23 mouse cellular contexts compared by ENCODE assay signal in genomic region chr8:83982449-83982848, GRCm38 (mm10). TPM values are rescaled to one million over a fixed set of nuclear protein-coding genes. Genes with fewer than 3 reads are reported as not detected.
DNase-seq lines count a peak whose midpoint lies in the region; ATAC-seq lines count a peak whose summit lies in the region.
"Had no signal": no experiment of that assay in that cellular context is flagged by ENCODE, and none has a peak within 500 bp of the region (broad histone marks: within the 10 kb centered on the region; RNA-seq: fewer than 3 reads in every experiment).

No protein-coding gene starts in this region.

- H3K9ac ChIP-seq in liver, embryonic 12.5 days = no peak overlapping the region
- H3K9ac ChIP-seq in liver, embryonic 16.5 days (ENCODE audit: low read depth, low read length) = no peak overlapping the region
- no peak overlapping the region for H3K9ac ChIP-seq in intestine, embryonic 15.5 days
- H3K9ac ChIP-seq: embryonic facial prominence, embryonic 13.5 days; forebrain, embryonic 12.5 days; forebrain, postnatal 0 days; heart, embryonic 15.5 days; hindbrain, embryonic 15.5 days had no signal

- peaks cover 24% of the 10 kb centered on the region for H3K4me1 ChIP-seq in liver, embryonic 12.5 days
- peaks cover 9% of the 10 kb centered on the region for H3K4me1 ChIP-seq in liver, embryonic 16.5 days (ENCODE audit: control insufficient read depth, low read depth, low read length)
- peaks cover 6% of the 10 kb centered on the region for H3K4me1 ChIP-seq in intestine, embryonic 15.5 days (replicated peaks)

- H3K27me3 ChIP-seq in liver, embryonic 12.5 days (replicated peaks) = no peaks in the 10 kb centered on the region
- no peaks in the 10 kb centered on the region for H3K27me3 ChIP-seq in liver, embryonic 16.5 days (ENCODE audit: control insufficient read depth, insufficient read depth, low read depth, low read length)
- no peaks in the 10 kb centered on the region for H3K27me3 ChIP-seq in intestine, embryonic 15.5 days (replicated peaks)
- H3K27me3 ChIP-seq: embryonic facial prominence, embryonic 13.5 days; forebrain, embryonic 12.5 days; heart, embryonic 15.5 days; hindbrain, embryonic 15.5 days had no signal

- H3K36me3 ChIP-seq in liver, embryonic 12.5 days = peaks cover 79% of the 10 kb centered on the region
- H3K36me3 ChIP-seq in liver, embryonic 16.5 days (ENCODE audit: control insufficient read depth, insufficient read depth) = peaks cover 20% of the 10 kb centered on the region
- peaks cover 43% of the 10 kb centered on the region for H3K36me3 ChIP-seq in intestine, embryonic 15.5 days

- no peak overlapping the region for H3K4me3 ChIP-seq in liver, embryonic 12.5 days
- no peak overlapping the region for H3K4me3 ChIP-seq in liver, embryonic 16.5 days (ENCODE audit: low read depth, low read length)
- no peak overlapping the region for H3K4me3 ChIP-seq in intestine, embryonic 15.5 days (replicated peaks)
- H3K4me3 ChIP-seq: embryonic facial prominence, embryonic 13.5 days; forebrain, embryonic 12.5 days; gastrocnemius, adult 2 months; heart, embryonic 15.5 days; hindbrain, embryonic 15.5 days had no signal

- WGBS in liver, embryonic 12.5 days (ENCODE audit: insufficient replicate concordance) = 57% methylated on average over 4 of the region's 4 CpGs
- WGBS in liver, embryonic 16.5 days (ENCODE audit: insufficient replicate concordance) = 44% methylated on average over 4 of the region's 4 CpGs
- WGBS in intestine, embryonic 15.5 days = 78% methylated on average over 4 of the region's 4 CpGs

- no peak overlapping the region for H3K27ac ChIP-seq in liver, embryonic 12.5 days
- H3K27ac ChIP-seq in liver, embryonic 16.5 days (ENCODE audit: low read length) = no peak overlapping the region
- H3K27ac ChIP-seq in intestine, embryonic 15.5 days = no peak overlapping the region
- H3K27ac ChIP-seq: embryonic facial prominence, embryonic 13.5 days; forebrain, embryonic 12.5 days; hindbrain, embryonic 15.5 days had no signal

- H3K9me3 ChIP-seq in liver, embryonic 12.5 days (replicated peaks) = 0 out of 2 replicates have a peak, but pooled peaks cover 3% of the 10 kb centered on the region
- no peaks in the 10 kb centered on the region for H3K9me3 ChIP-seq in liver, embryonic 16.5 days (replicated peaks; ENCODE audit: control insufficient read depth, low read length)
- H3K9me3 ChIP-seq in intestine, embryonic 15.5 days = no peaks in the 10 kb centered on the region
- H3K9me3 ChIP-seq: embryonic facial prominence, embryonic 13.5 days; forebrain, embryonic 12.5 days; G1E; heart, embryonic 15.5 days; hindbrain, embryonic 15.5 days had no signal

- ATAC-seq in liver, embryonic 12.5 days = peak; percentile 75
- ATAC-seq in liver, embryonic 16.5 days (ENCODE audit: low read depth) = peak; percentile 73
- no peak for ATAC-seq in intestine, embryonic 15.5 days
- ATAC-seq: CD4-positive, CD25-positive, alpha-beta regulatory T cell, adult 4 months; forebrain, postnatal 0 days had no signal

- H3K4me2 ChIP-seq in liver, embryonic 12.5 days = no peak overlapping the region
- H3K4me2 ChIP-seq in liver, embryonic 16.5 days (ENCODE audit: low read depth, low read length) = no peak overlapping the region
- no peak overlapping the region for H3K4me2 ChIP-seq in intestine, embryonic 15.5 days (replicated peaks)
- H3K4me2 ChIP-seq: embryonic facial prominence, embryonic 13.5 days; forebrain, embryonic 12.5 days; heart, embryonic 11.5 days; heart, embryonic 15.5 days; hindbrain, embryonic 15.5 days had no signal

- DNase-seq in heart, adult 11 months = peak; percentile 91
- no peak for DNase-seq in heart, postnatal 4 days
- DNase-seq in testis, postnatal 14 days (ENCODE audit: low spot score) = no peak
- DNase-seq in layer of hippocampus, postnatal 36 days = no peak
- DNase-seq: adrenal gland, postnatal 10 days; B cell, adult 2 months; cerebellum, adult 18-20 months; cerebellum, adult 9-11 months; cerebellum, postnatal 36 days; forebrain, postnatal 0 days; gastrocnemius, adult 2 months; gastrocnemius, postnatal 36 days; heart, adult 18-20 months had no signal

RNA-seq across cellular contexts. Expression of gene Prkaca, which starts 9.7 kb away (rescaled TPM):
- 100 to 1,000 TPM; 389 to 405 TPM for total RNA-seq in heart, postnatal 4 days (2021)
- polyA plus RNA-seq in liver, embryonic 12.5 days (2016; fragmentation: Nextera tagmentation; extraction: Ambion mirVana) = 81.1 and 82.0 TPM in 2 replicates
- 29.8 and 39.9 TPM in 2 replicates for polyA plus RNA-seq in liver, embryonic 16.5 days (2015; fragmentation: Nextera tagmentation; extraction: Ambion mirVana)
- polyA plus RNA-seq in intestine, embryonic 15.5 days (2015; fragmentation: Nextera tagmentation; extraction: Ambion mirVana) = 115 and 121 TPM in 2 replicates
- total RNA-seq in layer of hippocampus, postnatal 36 days (2021) = 100 to 1,000 TPM; 239 to 256 TPM

RNA-seq across cellular contexts. Expression of gene Samd1, which starts 15.0 kb away (rescaled TPM):
- total RNA-seq in heart, postnatal 4 days (2021) = 10 to 100 TPM; 36.6 to 42.9 TPM
- polyA plus RNA-seq in liver, embryonic 12.5 days (2016; fragmentation: Nextera tagmentation; extraction: Ambion mirVana) = 8.5 and 8.7 TPM in 2 replicates
- 3.6 and 3.9 TPM in 2 replicates for polyA plus RNA-seq in liver, embryonic 16.5 days (2015; fragmentation: Nextera tagmentation; extraction: Ambion mirVana)
- 8.4 and 8.7 TPM in 2 replicates for polyA plus RNA-seq in intestine, embryonic 15.5 days (2015; fragmentation: Nextera tagmentation; extraction: Ambion mirVana)
- 10 to 100 TPM; 42.1 to 43.1 TPM for total RNA-seq in layer of hippocampus, postnatal 36 days (2021)

RNA-seq across cellular contexts. Expression of gene 1700067K01Rik, which starts 18.9 kb away (rescaled TPM):
- under 1 TPM in 1 of 2 experiments, not detected in 1; 0.83 TPM for total RNA-seq in heart, postnatal 4 days (2021)
- polyA plus RNA-seq in liver, embryonic 12.5 days (2016; fragmentation: Nextera tagmentation; extraction: Ambion mirVana) = 0.41 and 0.63 TPM in 2 replicates
- 0.56 and 0.58 TPM in 2 replicates for polyA plus RNA-seq in liver, embryonic 16.5 days (2015; fragmentation: Nextera tagmentation; extraction: Ambion mirVana)
- 0.86 and 0.87 TPM in 2 replicates for polyA plus RNA-seq in intestine, embryonic 15.5 days (2015; fragmentation: Nextera tagmentation; extraction: Ambion mirVana)
- under 1 TPM; 0.40 to 0.75 TPM for total RNA-seq in layer of hippocampus, postnatal 36 days (2021)
- polyA plus RNA-seq: CD4-positive, CD25-positive, alpha-beta regulatory T cell, adult 4 months had no signal

RNA-seq across cellular contexts. Expression of gene Asf1b, which starts 27.1 kb away (rescaled TPM):
- total RNA-seq in heart, postnatal 4 days (2021) = 10 to 100 TPM; 25.8 to 26.1 TPM
- 113 and 116 TPM in 2 replicates for polyA plus RNA-seq in liver, embryonic 12.5 days (2016; fragmentation: Nextera tagmentation; extraction: Ambion mirVana)
- 108 and 110 TPM in 2 replicates for polyA plus RNA-seq in liver, embryonic 16.5 days (2015; fragmentation: Nextera tagmentation; extraction: Ambion mirVana)
- 57.8 and 60.9 TPM in 2 replicates for polyA plus RNA-seq in intestine, embryonic 15.5 days (2015; fragmentation: Nextera tagmentation; extraction: Ambion mirVana)
- under 1 TPM; 0.32 to 0.48 TPM for total RNA-seq in layer of hippocampus, postnatal 36 days (2021)

RNA-seq across cellular contexts. Expression of gene Gm10644, which starts 27.4 kb away (rescaled TPM):
- under 1 TPM; 0.27 to 0.41 TPM for total RNA-seq in heart, postnatal 4 days (2021)
- polyA plus RNA-seq in liver, embryonic 12.5 days (2016; fragmentation: Nextera tagmentation; extraction: Ambion mirVana) = 0.15 and 0.16 TPM in 2 replicates
- polyA plus RNA-seq in liver, embryonic 16.5 days (2015; fragmentation: Nextera tagmentation; extraction: Ambion mirVana) = 0.41 and 0.43 TPM in 2 replicates
- polyA plus RNA-seq in intestine, embryonic 15.5 days (2015; fragmentation: Nextera tagmentation; extraction: Ambion mirVana) = 0.44 and 0.47 TPM in 2 replicates
- total RNA-seq in layer of hippocampus, postnatal 36 days (2021) = under 1 TPM; 0.43 to 0.47 TPM
